ENCODE assay signal across 12 mouse cellular contexts in the genomic region with DNA sequence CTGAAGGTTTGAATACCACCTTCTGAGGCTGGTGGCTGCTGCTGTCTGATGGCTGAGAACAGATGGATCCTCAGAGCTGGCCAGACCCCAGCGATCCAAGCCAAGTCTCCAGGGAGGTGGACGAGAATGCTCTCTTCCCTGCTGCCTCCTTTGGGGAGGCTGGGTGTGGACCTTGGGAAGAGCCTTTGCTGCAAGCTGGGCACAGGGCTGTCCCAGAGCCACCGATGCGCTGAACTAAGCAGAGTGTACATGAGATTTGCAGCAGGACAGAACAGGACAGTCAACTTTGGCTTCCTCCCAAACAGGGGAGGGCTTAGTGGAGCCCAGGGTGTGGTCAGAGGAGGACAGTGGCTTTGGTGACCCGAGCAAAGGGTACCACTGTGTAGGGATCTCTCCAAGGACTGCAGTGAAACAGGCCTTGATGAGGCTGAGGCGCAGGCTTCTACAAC. TPM values are rescaled to one million over a fixed set of nuclear protein-coding genes. Genes with fewer than 3 reads are reported as not detected.
A peak's percentile ranks its signal among the peaks of the same experiment; 100 is the strongest.
DNase-seq lines count a peak whose midpoint lies in the region; ATAC-seq and TF ChIP-seq lines count a peak whose summit lies in the region.
"Had no signal": no experiment of that assay in that cellular context is flagged by ENCODE, and none has a peak within 500 bp of the region (broad histone marks: within the 10 kb centered on the region; RNA-seq: fewer than 3 reads in every experiment).

No protein-coding gene starts in this region.

- ATAC-seq in hindbrain, postnatal 0 days = peak; percentile 14; the same call in 1 of the 2 replicates
- ATAC-seq in hindbrain, embryonic 11.5 days (ENCODE audit: low FRiP score) = no peak
- no peak for ATAC-seq in megakaryocyte-erythroid progenitor cell, adult 5-6 weeks (replicated peaks; ENCODE audit: low FRiP score, low TSS enrichment, poor library complexity, severe bottlenecking)
- no peak for ATAC-seq in frontal cortex, adult (ENCODE audit: low TSS enrichment)

- no peaks in the 10 kb centered on the region for H3K36me3 ChIP-seq in hindbrain, postnatal 0 days (ENCODE audit: insufficient read depth, low read length)
- H3K36me3 ChIP-seq in hindbrain, embryonic 11.5 days (ENCODE audit: control insufficient read depth, insufficient read depth, low read length) = no peaks in the 10 kb centered on the region
- no peaks in the 10 kb centered on the region for H3K36me3 ChIP-seq in ES-Bruce4 (ENCODE audit: control insufficient read depth, insufficient read depth, low read length, poor library complexity, severe bottlenecking)
- H3K36me3 ChIP-seq: neural tube, embryonic 12.5 days had no signal

- H3K4me1 ChIP-seq in hindbrain, postnatal 0 days (ENCODE audit: insufficient read depth, low read length) = peaks cover 11% of the 10 kb centered on the region
- H3K4me1 ChIP-seq in hindbrain, embryonic 11.5 days (replicated peaks; ENCODE audit: control insufficient read depth, insufficient read depth, low read length) = peaks cover 7% of the 10 kb centered on the region; the same call in 1 of the 2 replicates
- peaks cover 14% of the 10 kb centered on the region for H3K4me1 ChIP-seq in ES-Bruce4 (ENCODE audit: control insufficient read depth, insufficient read depth, low read length)

- no peak for TF ChIP-seq EP300 in ES-Bruce4 (IDR thresholded peaks at IDR 0.05; ENCODE audit: insufficient read depth, low read depth, low read length)

- H3K4me3 ChIP-seq in hindbrain, postnatal 0 days (ENCODE audit: low read length) = no peak overlapping the region
- H3K4me3 ChIP-seq in hindbrain, embryonic 11.5 days (ENCODE audit: low read depth, low read length) = no peak overlapping the region
- no peak overlapping the region for H3K4me3 ChIP-seq in ES-Bruce4 (ENCODE audit: low read depth, low read length)
- H3K4me3 ChIP-seq: neural tube, embryonic 12.5 days had no signal

- DNase-seq in hindbrain, postnatal 0 days (ENCODE audit: low spot score) = peak; percentile 37
- DNase-seq in hindbrain, embryonic 11.5 days (ENCODE audit: low spot score) = no peak
- DNase-seq in cerebellum, adult 11-12 months = peak; percentile 77
- DNase-seq in heart, postnatal 36 days = peak; percentile 48 to 50
- DNase-seq in natural killer cell, adult 2 months (ENCODE audit: low spot score in 2 of 2) = no peak
- DNase-seq: kidney, adult 9 months; lung, embryonic 14.5 days had no signal

- TF ChIP-seq POLR2A in ES-Bruce4 (IDR thresholded peaks at IDR 0.05; ENCODE audit: insufficient read depth, low read length) = no peak

- H3K4me2 ChIP-seq in hindbrain, postnatal 0 days (ENCODE audit: low read depth, low read length) = no peak overlapping the region
- no peak overlapping the region for H3K4me2 ChIP-seq in hindbrain, embryonic 11.5 days (replicated peaks; ENCODE audit: low read depth, low read length)
- H3K4me2 ChIP-seq: lung, embryonic 14.5 days; neural tube, embryonic 12.5 days had no signal

- TF ChIP-seq CTCF in hindbrain, postnatal 0 days (IDR thresholded peaks at IDR 0.05; ENCODE audit: low read depth) = no peak
- no peak for TF ChIP-seq CTCF in ES-Bruce4 (IDR thresholded peaks at IDR 0.05; ENCODE audit: low read depth, low read length)

- intact Hi-C loops in heart, postnatal 36 days (cut with DNase I) = loop anchor here (2.0 kb wide), 1 partner anchor 23 kb away; no protein-coding TSS in a partner anchor

- H3K27me3 ChIP-seq in hindbrain, postnatal 0 days (ENCODE audit: insufficient read depth, low read length) = no peaks in the 10 kb centered on the region
- H3K27me3 ChIP-seq in hindbrain, embryonic 11.5 days (ENCODE audit: control insufficient read depth, insufficient read depth, low read length) = no peaks in the 10 kb centered on the region
- H3K27me3 ChIP-seq in ES-Bruce4 (ENCODE audit: control insufficient read depth, insufficient read depth, low read length, poor library complexity, severe bottlenecking) = no peaks in the 10 kb centered on the region
- H3K27me3 ChIP-seq: neural tube, embryonic 12.5 days had no signal

- H3K9me3 ChIP-seq in hindbrain, postnatal 0 days (ENCODE audit: low read length) = no peaks in the 10 kb centered on the region
- no peaks in the 10 kb centered on the region for H3K9me3 ChIP-seq in hindbrain, embryonic 11.5 days (ENCODE audit: control insufficient read depth, low read length)
- no peaks in the 10 kb centered on the region for H3K9me3 ChIP-seq in ES-Bruce4 (replicated peaks; ENCODE audit: control insufficient read depth, insufficient read depth, low read length, poor library complexity, severe bottlenecking)
- H3K9me3 ChIP-seq: neural tube, embryonic 12.5 days had no signal

- H3K9ac ChIP-seq in hindbrain, postnatal 0 days (replicated peaks; ENCODE audit: low read length) = no peak overlapping the region
- no peak overlapping the region for H3K9ac ChIP-seq in hindbrain, embryonic 11.5 days (ENCODE audit: low read depth, low read length)
- H3K9ac ChIP-seq in ES-Bruce4 (ENCODE audit: low read depth, poor library complexity, severe bottlenecking) = peak overlapping the region; percentile 59; the same call in 1 of the 2 replicates
- H3K9ac ChIP-seq: lung, embryonic 14.5 days; neural tube, embryonic 12.5 days had no signal

- 35% methylated on average over 6 of the region's 6 CpGs for WGBS in hindbrain, postnatal 0 days
- WGBS in hindbrain, embryonic 11.5 days = 50% methylated on average over 6 of the region's 6 CpGs

- no peak overlapping the region for H3K27ac ChIP-seq in hindbrain, postnatal 0 days
- no peak overlapping the region for H3K27ac ChIP-seq in hindbrain, embryonic 11.5 days (ENCODE audit: low read depth, low read length)
- peak overlapping the region; percentile 97 for H3K27ac ChIP-seq in ES-Bruce4 (ENCODE audit: insufficient read depth, low read length)
- H3K27ac ChIP-seq: neural tube, embryonic 12.5 days had no signal

RNA-seq across cellular contexts. Expression of a gene that starts 12.5 kb away (rescaled TPM):
- 1.0 and 1.6 TPM in 2 replicates for total RNA-seq in hindbrain, postnatal 0 days (2014; rRNA removed)
- 1.4 and 2.1 TPM in 2 replicates for polyA plus RNA-seq in hindbrain, postnatal 0 days (2015; fragmentation: Nextera tagmentation; extraction: Ambion mirVana)
- 0.14 and 0.80 TPM in 2 replicates for polyA plus RNA-seq in hindbrain, embryonic 11.5 days (2014; fragmentation: Nextera tagmentation; extraction: Ambion mirVana)
- 6.9 and 10.1 TPM in 2 replicates for polyA plus RNA-seq in ES-Bruce4 (2011; ENCODE audit: insufficient read depth, insufficient read length, low read depth, missing spikeins)
- total RNA-seq in heart, postnatal 36 days (2021) = 10 to 100 TPM; 62.2 to 67.6 TPM
- 0.20 TPM in 1 of 2 replicates, not detected in the other for total RNA-seq in megakaryocyte-erythroid progenitor cell, adult 5-6 weeks (2014; fragmentation: Nextera tagmentation)
- total RNA-seq in megakaryocyte-erythroid progenitor cell, adult 5-6 weeks (2017) = not detected in 2 replicates

RNA-seq across cellular contexts. Expression of a gene that starts 39.1 kb away (rescaled TPM):
- total RNA-seq in hindbrain, postnatal 0 days (2014; rRNA removed) = 11.4 and 14.3 TPM in 2 replicates
- 8.9 and 11.4 TPM in 2 replicates for polyA plus RNA-seq in hindbrain, postnatal 0 days (2015; fragmentation: Nextera tagmentation; extraction: Ambion mirVana)
- 13.3 and 14.3 TPM in 2 replicates for polyA plus RNA-seq in hindbrain, embryonic 11.5 days (2014; fragmentation: Nextera tagmentation; extraction: Ambion mirVana)
- polyA plus RNA-seq in ES-Bruce4 (2011; ENCODE audit: insufficient read depth, insufficient read length, low read depth, missing spikeins) = 9.9 and 17.4 TPM in 2 replicates
- 10 to 100 TPM; 59.4 to 60.0 TPM for total RNA-seq in heart, postnatal 36 days (2021)
- total RNA-seq in megakaryocyte-erythroid progenitor cell, adult 5-6 weeks (2014; fragmentation: Nextera tagmentation) = 8.2 and 17.2 TPM in 2 replicates
- not detected in 2 replicates for total RNA-seq in megakaryocyte-erythroid progenitor cell, adult 5-6 weeks (2017)
- total RNA-seq: common myeloid progenitor, adult 5-6 weeks had no signal

RNA-seq across cellular contexts. Expression of a gene that starts 41.7 kb away (rescaled TPM):
- total RNA-seq in hindbrain, postnatal 0 days (2014; rRNA removed) = 110 and 126 TPM in 2 replicates
- 38.8 and 41.5 TPM in 2 replicates for polyA plus RNA-seq in hindbrain, postnatal 0 days (2015; fragmentation: Nextera tagmentation; extraction: Ambion mirVana)
- polyA plus RNA-seq in hindbrain, embryonic 11.5 days (2014; fragmentation: Nextera tagmentation; extraction: Ambion mirVana) = 76.1 and 87.4 TPM in 2 replicates
- polyA plus RNA-seq in ES-Bruce4 (2011; ENCODE audit: insufficient read depth, insufficient read length, low read depth, missing spikeins) = 247 and 264 TPM in 2 replicates
- total RNA-seq in heart, postnatal 36 days (2021) = 100 to 1,000 TPM; 151 to 156 TPM
- 76.0 and 78.6 TPM in 2 replicates for total RNA-seq in megakaryocyte-erythroid progenitor cell, adult 5-6 weeks (2014; fragmentation: Nextera tagmentation)
- 107 and 132 TPM in 2 replicates for total RNA-seq in megakaryocyte-erythroid progenitor cell, adult 5-6 weeks (2017)

RNA-seq across cellular contexts. Expression of a gene that starts 59.7 kb away (rescaled TPM):
- 32.8 and 40.3 TPM in 2 replicates for total RNA-seq in hindbrain, postnatal 0 days (2014; rRNA removed)
- polyA plus RNA-seq in hindbrain, postnatal 0 days (2015; fragmentation: Nextera tagmentation; extraction: Ambion mirVana) = 39.5 and 40.9 TPM in 2 replicates
- 42.6 and 49.7 TPM in 2 replicates for polyA plus RNA-seq in hindbrain, embryonic 11.5 days (2014; fragmentation: Nextera tagmentation; extraction: Ambion mirVana)
- 74.5 and 78.3 TPM in 2 replicates for polyA plus RNA-seq in ES-Bruce4 (2011; ENCODE audit: insufficient read depth, insufficient read length, low read depth, missing spikeins)
- 10 to 100 TPM; 42.9 to 46.2 TPM for total RNA-seq in heart, postnatal 36 days (2021)
- total RNA-seq in megakaryocyte-erythroid progenitor cell, adult 5-6 weeks (2014; fragmentation: Nextera tagmentation) = 88.1 and 103 TPM in 2 replicates
- total RNA-seq in megakaryocyte-erythroid progenitor cell, adult 5-6 weeks (2017) = 58.0 and 75.5 TPM in 2 replicates

Comparison
In these comparisons a context has a peak if more than half of its experiments do, and no peak if none do; other contexts are left out.
1. DNase-seq: peak in hindbrain, postnatal 0 days (single experiment), cerebellum, adult 11-12 months (single experiment) and heart, postnatal 36 days (2 of 2); none in hindbrain, embryonic 11.5 days (single experiment) and natural killer cell, adult 2 months (0 of 2).
2. RNA of a gene that starts 12.5 kb away (total RNA-seq): 62.2 to 67.6 TPM in heart, postnatal 36 days; 1.0 to 1.6 TPM in hindbrain, postnatal 0 days and 0.20 TPM in megakaryocyte-erythroid progenitor cell, adult 5-6 weeks; every median in the first group is over 10 times any median in the second.